Mouse (Mus musculus): ENCODE results near the gene Rad51b.

DNA sequence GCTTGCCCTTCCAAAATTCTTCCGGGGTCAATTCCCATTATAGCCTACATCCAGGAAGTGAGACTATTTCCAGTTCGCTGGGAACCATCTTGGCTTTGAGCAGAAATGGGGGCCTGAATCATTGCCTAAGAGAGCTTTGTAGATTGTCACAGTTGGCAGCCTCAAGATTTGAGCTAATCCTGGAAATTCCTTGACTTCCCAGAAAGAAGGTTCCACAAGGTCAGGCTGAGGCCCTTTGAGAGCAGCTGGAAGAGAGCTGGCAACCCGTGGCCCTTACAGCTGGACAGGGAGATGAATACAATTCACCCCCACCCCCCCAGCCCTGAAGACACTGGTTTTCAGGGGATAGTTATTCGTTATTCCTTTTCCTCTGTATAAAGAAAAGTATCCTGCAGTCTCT lies 451.8 kb downstream of the Rad51b start:
- TF ChIP-seq POLR2A (IDR thresholded peaks at IDR 0.05; ENCODE audit: borderline replicate concordance, extremely low read depth, low read depth, low read length) (no peak), CTCF (IDR thresholded peaks at IDR 0.05; ENCODE audit: insufficient read depth, low read length) (no peak)
